Mouse (Mus musculus): Measurements from ENCODE around the gene Wnk1.

The Wnk1 gene

DNA sequence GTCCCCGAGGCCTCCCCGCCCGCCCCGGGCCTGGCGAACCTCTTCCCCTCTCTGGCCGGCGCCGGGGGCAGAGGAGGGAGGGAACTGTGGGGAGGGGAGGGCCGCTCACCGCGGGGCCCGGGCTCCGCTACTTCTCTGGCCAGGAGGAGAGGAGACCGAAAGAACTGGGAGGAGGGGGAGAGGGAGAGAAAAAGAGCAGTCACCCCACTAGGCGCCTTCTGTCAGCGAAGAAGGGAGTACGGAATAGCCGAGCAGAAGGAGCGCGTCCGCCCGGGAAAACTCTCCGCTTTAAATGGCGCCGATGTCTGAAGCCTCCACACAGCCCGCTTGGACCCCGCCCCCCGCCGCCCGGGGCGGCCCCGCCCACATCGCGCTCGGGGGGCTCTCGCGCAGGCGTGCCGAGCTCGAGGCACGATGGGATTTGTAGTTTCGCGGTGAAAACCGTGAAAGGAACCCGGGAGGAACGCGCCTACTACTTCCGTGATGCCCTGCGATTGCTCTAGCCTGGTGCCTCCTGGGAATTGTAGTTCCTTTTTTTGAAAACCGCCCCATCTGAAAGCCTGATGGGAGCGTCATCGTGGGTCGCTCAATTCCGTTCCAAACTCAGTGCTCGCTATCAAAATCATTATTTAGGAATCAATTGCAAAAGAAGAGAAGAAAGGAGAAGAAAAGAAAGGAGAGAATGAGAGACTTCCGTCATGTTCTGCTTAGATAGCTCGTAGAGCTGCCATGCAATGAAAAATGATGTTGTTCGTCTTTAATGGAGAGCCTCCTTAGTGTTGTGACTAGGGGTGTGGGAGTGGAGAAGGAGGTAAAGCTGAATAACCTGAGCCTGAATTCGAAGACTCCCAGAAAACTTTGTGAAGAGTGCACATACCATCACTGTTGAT lies at the start of gene Wnk1:
TSS of gene Wnk1 (minus strand) at position 307 of the 890 bp plus-strand sequence.
- in situ Hi-C loops (cut with MboI, MseI), result no loop called here

DNA sequence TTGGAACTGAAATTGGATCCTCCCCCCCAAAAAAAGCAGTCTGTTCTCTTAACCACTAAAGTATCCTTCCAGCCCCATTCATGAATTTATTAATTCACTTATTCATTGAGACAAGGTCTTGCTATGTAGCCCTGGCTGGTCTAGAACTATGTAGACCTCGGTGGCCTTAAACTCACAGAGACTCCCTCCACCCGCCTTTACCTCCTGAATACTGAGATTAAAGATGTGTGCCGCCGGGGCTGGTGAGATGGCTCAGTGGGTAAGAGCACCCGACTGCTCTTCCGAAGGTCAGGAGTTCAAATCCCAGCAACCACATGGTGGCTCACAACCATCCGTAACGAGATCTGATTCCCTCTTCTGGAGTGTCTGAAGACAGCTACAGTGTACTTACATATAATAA lies 48.6 kb upstream of the Wnk1 start:
- in situ Hi-C loops (cut with MboI, MseI), result loop anchor here (5.0 kb wide), 1 partner anchor 45 kb away; no protein-coding TSS in a partner anchor

DNA sequence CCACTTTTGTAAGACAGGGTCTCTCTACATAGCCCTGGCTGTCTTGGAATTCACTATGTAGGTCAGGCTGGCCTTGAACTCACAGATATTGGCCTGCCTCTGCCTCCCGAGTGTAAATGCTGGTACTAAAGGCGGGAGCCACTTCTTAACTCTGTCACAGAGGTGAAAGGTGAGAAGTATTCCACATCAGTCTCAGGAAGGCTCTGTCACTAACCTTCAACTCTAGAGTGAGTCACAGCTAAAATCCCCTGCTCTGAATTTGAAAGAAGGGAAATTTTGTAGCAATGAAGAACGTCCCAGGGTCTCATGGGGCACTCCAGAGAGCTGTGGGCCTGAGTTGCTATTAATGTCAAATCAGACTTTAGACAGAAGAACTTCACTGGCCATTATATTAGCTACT lies 47.4 kb upstream of the Wnk1 start:
- in situ Hi-C loops (cut with MboI, MseI), result loop anchor here (5.0 kb wide), 1 partner anchor 44 kb away; no protein-coding TSS in a partner anchor

DNA sequence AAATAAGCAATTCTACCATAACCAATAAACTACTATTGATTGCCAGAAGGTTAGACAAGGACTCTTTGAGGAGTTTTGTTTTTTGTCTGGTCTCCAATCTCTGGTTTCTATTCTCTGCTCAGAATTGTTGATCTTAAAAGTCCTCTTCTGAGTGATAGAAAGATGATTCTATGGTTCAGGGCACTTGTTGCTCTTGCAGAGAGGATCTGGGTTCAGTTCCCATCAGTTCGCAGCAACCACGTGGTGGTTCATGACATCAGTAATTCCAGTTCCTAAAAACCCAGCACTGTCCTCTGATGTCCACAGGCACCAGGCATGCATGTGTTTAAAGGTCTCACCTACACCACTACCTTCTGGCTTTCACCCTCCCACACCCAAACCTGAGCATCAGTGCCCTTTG lies 46.5 kb upstream of the Wnk1 start:
- in situ Hi-C loops (cut with MboI, MseI), result loop anchor here (5.0 kb wide), 1 partner anchor 43 kb away; no protein-coding TSS in a partner anchor

DNA sequence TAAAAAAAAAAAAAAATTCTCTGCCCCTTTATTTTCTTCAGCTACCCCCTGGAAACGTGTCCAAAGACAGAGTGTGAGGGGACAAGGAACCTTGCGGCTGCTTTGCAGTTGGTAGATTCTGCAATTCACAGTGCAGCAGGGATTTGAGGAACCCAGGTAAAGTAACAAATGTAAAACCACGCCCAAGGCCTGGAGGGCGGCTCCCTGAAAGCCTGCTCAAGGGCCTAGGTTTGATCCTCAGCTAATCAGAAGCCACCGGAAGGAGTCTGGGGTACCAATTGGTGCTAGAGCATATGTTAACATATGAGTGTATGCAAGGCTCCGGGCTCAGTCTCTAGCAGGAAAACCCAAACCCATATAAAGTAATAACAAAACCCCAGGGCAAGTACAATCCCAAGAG lies 45.0 kb upstream of the Wnk1 start:
- in situ Hi-C loops (cut with MboI, MseI), result no loop called here

DNA sequence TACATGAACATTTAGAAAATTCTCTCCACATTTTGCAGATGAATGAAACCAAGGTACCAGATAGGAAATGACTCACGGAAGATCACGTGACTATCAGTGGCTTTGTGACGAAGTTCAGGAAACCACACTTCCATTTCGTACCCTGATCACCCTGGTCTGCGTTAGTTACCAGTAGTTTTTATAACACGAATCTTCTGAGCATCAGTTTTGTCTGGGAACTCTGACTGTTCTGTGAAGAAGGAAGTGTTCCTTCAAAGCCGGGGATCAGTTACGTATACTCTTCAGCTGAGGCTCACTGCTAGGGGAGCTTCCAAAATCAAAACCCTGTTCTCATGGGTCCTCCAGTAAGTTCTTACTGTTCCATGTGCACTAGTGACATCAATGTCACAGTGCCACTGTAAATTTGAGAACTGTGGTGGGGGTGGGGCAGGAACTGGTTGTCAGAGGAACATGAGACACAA lies 44.5 kb upstream of the Wnk1 start:
- in situ Hi-C loops (cut with MboI, MseI), result no loop called here

DNA sequence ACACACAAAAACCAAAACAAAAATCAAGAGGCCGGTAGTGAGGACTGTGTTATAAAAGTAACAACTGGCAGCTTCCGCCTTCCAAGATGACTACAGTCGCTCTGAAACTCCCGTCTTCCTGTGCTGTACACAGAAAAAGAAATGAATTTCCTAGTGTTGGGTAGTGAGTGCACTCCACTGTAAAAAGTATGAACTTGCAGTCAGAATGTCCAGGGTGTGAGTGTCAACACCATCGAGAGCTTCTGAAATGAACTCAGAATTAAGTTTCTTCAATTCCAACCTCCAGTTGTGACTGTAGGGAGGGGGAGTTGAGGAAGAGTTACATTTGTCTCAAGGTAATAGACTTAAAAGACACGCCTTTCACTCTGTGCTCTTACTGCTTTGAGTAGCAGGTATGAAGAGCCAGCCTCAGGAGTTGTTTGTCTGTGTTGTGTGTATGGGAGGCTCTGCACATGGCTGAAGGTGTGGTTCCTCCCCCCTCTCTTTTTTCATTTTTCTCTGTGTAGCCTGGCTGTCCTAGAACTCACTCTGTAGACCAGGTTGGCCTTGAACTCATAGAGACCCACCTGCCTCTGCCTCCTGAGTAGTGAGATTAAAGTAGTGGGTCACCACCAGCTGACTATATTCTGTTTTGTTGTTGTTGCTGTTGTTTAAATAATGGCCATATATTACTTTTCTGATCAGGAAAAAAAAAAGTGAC lies 43.9 kb upstream of the Wnk1 start:
- in situ Hi-C loops (cut with MboI, MseI), result no loop called here

DNA sequence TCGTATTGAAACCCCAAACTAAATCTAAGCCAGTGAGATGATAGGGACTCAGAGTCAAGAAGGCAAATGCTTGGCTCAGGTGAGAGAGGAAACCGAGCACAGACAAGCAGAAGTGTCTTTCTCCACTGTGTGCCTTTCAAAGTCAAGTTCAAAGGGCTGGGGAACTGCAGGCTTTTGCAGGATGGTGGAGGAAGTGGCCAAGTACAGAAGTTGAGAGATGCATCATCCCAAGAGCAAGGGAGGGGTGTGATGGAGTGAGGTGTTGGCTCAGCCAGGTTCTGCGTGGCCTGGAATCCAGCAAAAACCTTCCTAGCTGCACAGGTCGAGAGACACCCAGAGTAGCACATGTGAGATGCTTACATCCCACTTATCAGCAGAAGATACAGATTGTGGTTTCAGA lies 43.0 kb upstream of the Wnk1 start:
- in situ Hi-C loops (cut with MboI, MseI), result no loop called here

DNA sequence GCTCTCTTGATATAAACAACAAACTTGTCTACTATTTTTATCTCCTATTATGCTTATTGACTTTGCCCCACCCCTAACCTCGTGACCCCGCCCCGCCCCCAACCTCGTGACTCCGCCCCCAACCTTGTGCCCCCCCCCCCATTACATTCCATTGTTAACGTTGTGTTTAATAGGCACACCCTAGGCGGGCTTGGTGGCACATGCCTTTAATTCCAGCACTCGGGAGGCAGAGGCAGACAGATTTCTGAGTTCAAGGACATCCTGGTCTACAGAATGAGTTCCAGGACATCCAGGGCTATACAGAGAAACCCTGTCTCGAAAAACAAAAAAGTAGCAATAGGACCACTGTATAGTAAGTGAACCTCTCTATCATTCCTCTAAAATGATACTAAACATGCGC lies 41.1 kb upstream of the Wnk1 start:
- in situ Hi-C loops (cut with MboI, MseI), result no loop called here

DNA sequence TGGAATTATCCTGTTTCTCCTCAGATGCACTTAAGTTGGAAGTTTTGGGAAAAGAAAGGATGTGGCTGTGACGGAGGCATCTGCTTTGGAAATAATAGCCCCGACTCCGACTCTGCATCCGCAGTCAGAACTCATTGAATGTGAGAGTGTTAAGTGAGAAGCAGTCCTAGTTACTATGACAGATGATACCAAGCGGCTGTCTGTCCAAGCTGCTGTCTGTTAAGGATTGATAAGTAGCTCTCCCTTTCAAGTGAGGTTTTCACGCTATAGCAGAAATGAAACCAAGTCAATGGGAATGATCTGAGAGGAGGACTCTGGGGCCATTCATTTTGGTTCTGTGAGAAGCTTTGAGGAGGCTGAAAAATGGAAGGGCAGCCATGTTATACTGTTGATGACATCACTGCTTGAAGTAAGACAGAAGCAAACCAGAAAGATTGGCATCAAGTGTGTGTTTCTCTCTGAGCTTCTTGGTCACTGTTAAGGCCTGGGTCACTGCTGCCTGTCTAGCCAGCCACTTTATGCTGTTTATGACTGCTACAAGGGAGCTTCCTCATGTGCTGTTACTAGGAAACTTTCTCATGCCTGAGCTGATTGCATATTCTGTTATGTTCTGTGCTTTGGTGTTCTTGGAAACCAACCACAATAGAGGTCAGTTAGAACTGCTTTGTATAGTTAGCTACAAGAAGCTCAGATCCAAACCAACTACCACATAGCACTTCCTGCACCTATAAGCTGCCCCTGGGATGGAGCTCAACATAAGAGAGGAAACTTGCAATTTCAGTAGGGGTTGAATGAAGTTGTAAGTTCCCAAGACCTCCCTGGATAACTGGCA lies 38.4 kb upstream of the Wnk1 start:
- in situ Hi-C loops (cut with MboI, MseI), result no loop called here

DNA sequence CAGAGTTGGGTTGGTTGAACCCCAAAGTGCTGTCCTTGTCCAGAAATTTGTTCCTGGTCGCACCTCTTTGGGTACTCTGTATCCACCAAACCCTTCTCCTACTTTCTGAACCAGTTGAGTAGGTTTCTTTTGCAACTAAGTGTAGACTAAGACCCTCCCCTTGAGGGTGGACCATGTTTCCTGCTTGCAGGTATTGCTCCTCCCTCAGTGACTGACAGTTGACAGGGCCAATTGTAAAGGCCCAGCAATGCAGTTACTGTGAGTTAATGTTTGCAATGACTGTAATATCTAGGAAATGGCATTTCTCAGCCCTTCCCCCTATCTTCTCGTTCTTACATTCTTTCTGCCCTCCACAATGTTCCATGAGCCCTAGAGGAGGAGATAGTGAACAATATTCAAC lies 34.2 kb upstream of the Wnk1 start:
- in situ Hi-C loops (cut with MboI, MseI), result no loop called here

DNA sequence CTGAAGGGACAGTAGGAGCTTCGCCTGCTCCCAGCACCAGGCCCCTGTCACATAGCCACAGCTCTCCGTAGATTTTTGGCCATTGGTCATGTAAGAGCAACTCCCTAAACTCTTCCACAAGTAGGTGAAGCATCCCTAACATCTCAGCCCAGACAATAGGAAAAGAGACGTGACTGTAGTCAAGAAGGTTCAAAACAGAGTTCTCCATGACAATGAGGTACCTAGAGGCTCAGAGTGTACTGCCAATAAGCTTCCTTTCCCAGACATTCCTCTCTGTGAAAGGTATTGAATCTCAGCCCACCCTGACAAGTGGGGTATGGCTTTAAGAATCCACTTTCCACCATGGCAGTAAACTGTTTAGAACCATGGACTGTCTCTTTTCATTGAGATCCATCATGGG lies 31.1 kb upstream of the Wnk1 start:
- in situ Hi-C loops (cut with MboI, MseI), result no loop called here

DNA sequence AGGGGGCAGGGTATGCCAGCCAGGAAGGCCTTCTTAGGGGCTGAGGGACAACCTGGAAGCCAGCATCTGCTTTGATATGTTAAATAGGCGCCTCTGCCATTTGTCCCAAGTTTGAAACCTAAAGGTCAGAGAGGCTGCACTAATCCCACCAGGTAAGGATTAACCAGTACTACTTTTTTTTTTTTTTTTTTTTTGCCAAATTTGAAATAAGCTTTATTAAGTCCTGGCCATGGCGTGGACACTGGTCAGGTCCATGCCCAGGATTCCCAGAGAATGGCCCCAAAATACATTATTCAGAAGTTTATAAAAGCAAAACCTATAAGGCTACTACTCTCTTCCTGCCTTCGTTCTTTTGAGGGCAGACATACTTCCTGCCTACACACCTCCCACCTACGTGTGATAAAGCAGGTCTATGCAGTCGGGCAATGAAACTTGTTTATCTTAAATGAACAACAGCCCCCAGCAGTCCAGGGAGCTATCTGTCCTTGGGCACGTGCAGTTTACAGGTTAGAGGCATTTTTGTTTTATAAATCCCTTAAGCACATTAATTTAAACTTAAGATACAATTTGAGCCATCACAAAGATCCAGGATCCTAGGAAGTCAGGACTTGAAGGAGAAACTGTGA lies 27.2 kb upstream of the Wnk1 start:
- in situ Hi-C loops (cut with MboI, MseI), result no loop called here

DNA sequence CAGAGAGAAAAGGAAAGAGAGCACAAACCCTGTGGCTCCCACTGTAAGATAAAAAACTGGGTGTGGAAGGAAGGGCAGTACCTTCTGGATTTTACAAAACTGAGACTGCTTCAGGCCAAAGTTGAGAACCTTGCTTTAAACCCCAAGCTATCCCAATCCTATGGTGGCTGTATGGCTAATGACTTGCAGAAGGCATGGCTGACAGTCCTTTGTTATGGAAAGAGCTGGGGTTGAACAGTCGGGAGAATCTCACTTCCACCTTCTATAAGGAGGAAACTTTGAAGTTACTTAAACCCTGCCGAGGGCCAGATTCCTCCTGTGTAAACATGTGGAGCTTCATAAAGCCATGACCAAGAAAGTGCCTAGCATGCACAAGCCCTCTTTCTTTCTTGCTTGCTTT lies 26.2 kb upstream of the Wnk1 start:
- in situ Hi-C loops (cut with MboI, MseI), result loop anchor here (5.0 kb wide), 1 partner anchor 33 kb away; no protein-coding TSS in a partner anchor

DNA sequence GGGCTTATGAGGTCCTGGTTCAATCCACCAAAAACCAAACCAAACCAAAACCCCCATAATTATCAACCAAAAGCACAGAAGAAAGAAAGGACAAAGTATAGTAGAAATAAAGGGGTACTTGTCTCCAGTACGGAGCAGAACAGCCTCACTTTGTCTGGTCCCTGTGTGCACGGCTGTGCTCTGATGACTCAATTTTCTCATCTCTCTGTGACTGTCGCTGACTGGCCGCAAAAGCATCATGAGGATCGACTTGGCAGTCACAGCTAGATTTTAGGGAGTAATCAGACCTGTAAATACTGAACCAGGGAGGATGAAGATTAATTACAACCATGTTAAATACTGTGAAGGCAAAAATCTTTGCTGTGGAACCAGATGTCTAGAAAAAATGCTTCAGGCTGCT lies 24.5 kb upstream of the Wnk1 start:
- in situ Hi-C loops (cut with MboI, MseI), result loop anchor here (5.0 kb wide), 1 partner anchor 34 kb away; no protein-coding TSS in a partner anchor

DNA sequence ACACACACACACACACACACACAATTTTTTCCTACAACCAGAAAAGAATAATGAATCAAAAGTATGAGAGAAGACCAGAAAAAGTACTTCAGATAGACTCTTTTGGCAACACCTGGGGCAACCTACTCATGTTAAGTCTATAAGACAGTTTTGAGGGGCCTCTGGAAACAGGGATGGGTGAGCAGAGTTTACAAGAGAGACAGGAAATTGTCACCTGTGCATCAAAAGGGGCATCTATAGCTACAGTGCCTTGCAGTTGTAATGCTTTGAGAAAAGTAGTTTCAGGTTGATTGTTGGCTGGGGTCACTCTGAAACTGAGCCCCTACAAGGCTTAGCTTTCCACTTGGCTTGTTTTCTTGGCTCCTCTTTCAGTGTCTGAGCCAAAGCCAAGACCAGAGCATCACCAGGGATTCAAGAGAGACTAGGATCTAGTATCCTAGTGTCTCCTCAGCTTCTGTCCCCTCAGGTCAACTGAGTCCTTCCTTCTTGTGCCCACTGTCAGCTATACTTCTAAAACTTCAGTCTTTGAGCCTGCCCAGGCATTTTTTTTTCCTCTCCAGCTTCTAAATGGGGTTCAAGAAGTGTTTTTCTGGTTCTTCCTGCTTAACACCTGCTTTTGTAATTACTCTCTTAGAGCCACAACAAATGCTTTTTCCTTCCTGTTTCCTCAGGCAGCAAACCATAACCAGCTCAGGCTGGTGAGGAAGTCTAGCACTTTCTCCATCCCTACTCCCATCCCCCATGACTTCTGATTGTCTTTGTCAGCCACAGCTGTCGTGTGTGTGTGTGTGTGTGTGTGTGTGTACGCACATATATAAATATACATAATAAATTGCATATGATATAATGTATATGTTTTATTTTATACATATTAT lies 17.4 kb upstream of the Wnk1 start:
- in situ Hi-C loops (cut with MboI, MseI), result no loop called here

DNA sequence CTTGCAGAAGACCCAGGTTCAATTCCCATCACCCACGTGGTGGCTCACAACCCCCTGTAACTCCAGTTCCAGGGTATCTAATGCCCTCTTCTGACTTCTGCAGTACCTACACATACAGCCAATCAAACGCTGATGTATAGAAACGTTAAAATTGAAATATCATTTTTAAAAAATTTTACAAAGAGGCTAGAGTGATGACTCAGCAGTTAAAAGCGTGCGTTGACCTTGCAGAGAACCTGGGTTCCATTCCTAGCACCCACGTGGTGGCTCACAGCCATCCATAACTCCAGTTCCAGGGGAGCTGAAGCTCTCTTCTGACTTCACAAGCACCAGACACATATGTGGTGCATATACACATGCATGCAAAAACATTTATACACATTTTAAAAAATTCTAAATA lies 15.9 kb upstream of the Wnk1 start:
- in situ Hi-C loops (cut with MboI, MseI), result loop anchor here (5.0 kb wide), 1 partner anchor 128 kb away; no protein-coding TSS in a partner anchor

DNA sequence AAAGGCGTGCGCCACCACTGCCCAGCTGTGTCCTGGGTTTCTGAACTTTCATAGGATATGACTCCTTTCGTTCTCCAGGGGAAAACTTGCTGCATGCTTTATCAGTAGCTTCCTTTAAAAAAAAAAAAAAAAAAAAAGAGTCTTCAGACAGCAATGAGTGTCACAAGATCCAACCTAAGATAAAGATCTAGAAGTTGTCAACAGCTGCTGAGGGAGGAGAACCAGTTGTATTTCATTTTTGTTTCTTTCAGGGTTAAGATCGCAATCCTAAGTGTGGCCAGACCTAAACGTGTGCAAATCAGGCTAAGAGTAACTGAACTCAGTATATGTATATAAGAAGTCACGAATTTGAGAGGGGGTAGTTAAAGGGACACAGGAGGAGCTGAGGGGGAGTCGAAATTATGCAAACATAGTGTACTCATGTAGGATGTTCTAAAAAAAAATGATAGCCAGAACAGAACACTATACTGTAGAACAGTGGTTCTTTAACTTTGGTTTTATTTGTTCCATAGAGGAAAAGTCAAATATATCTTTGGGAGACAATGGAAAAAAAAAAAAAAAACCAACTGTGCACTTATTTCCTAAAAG lies 9.3 kb upstream of the Wnk1 start:
- in situ Hi-C loops (cut with MboI, MseI), result no loop called here

DNA sequence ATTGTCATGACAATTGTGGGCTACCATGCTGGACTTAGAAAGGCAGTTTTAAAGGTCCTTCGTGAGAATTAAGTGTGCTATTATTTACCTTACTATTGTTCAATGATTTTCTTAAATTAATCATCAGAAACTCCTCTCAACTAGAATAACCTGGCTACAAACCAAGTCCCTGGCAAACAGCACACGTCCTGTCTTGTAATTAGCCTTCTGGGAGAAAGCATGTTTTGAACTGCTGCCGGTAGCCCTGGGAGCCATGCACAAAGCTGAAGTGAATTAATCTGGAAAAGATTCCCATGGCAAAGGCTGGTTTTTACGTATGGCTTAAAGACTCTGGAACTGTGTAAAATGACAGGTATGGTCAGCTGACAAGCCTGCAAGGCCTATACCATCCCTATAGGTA lies 6.9 kb upstream of the Wnk1 start:
- in situ Hi-C loops (cut with MboI, MseI), result no loop called here
